9 mouse cellular contexts compared by ENCODE assay signal in the genomic region with DNA sequence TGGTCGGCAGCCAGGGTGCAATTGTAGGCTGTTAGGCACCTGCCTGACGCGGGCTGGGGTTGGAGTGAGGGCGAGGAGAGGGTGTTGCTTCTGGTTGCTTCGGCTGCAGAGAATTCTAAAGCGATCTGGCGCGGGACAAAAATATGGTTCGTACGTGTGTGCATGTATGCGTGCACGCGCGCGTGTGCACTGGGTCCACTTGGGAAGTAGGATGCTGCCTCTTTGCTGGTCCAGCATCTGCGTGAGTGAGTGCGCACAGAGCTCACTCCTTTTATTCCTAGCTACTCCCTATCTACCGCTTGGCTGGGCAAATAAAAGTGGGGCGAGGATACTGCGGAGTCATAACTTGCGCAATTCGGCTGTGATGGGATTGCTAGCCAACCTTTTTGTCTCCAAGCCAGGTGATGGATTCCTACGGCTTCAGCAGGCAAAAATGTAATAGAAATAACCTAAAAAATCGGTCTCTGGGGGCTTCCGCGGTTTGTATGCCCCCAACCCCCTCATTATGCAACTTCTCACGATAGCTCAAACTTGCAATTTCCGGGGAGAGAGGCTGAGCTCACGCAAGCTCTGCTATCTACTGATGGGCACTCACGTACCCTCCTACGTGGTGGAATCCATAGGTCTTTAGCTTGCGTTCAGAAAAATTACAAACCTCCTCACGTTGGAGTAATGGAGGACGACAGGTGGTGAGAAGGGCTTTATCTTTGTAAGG. TPM values are rescaled to one million over a fixed set of nuclear protein-coding genes. Genes with fewer than 3 reads are reported as not detected.
DNase-seq lines count a peak whose midpoint lies in the region; ATAC-seq lines count a peak whose summit lies in the region.
"Had no signal": no experiment of that assay in that cellular context is flagged by ENCODE, and none has a peak within 500 bp of the region (broad histone marks: within the 10 kb centered on the region; RNA-seq: fewer than 3 reads in every experiment).

No protein-coding gene starts in this region.

- H3K9ac ChIP-seq in hindbrain, embryonic 11.5 days (ENCODE audit: low read depth, low read length) = peak overlapping the region; percentile 15; the same call in 1 of the 2 replicates
- H3K9ac ChIP-seq in neural tube, embryonic 11.5 days (ENCODE audit: low read length) = peak overlapping the region; percentile 2

- peak overlapping the region; percentile 56; the same call in 1 of the 2 replicates for H3K27ac ChIP-seq in hindbrain, embryonic 11.5 days (ENCODE audit: low read depth, low read length)
- no peak overlapping the region for H3K27ac ChIP-seq in neural tube, embryonic 11.5 days (ENCODE audit: low read depth, low read length)

- DNase-seq in urinary bladder, postnatal 14 days (ENCODE audit: low spot score) = peak; percentile 50
- DNase-seq in urinary bladder, postnatal 10 days (ENCODE audit: low spot score) = no peak
- DNase-seq in embryo, embryonic 11 days = peak; percentile 71
- DNase-seq in hindbrain, embryonic 11.5 days (ENCODE audit: low spot score) = peak; percentile 73
- DNase-seq in left cerebral cortex, postnatal 25 days (ENCODE audit: low spot score in 2 of 2) = peak; percentile 74 to 81
- peak; percentile 62 for DNase-seq in neural tube, embryonic 11.5 days (ENCODE audit: low spot score)
- no peak for DNase-seq in gastrocnemius, postnatal 36 days
- DNase-seq in testis, postnatal 10 days (ENCODE audit: low spot score) = no peak

- H3K4me1 ChIP-seq in hindbrain, embryonic 11.5 days (replicated peaks; ENCODE audit: control insufficient read depth, insufficient read depth, low read length) = peaks cover 10% of the 10 kb centered on the region
- peaks cover 16% of the 10 kb centered on the region for H3K4me1 ChIP-seq in neural tube, embryonic 11.5 days (ENCODE audit: control insufficient read depth, insufficient read depth, low read length)

- WGBS in hindbrain, embryonic 11.5 days = under 1% methylated on average over 34 of the region's 34 CpGs
- under 1% methylated on average over 34 of the region's 34 CpGs for WGBS in neural tube, embryonic 11.5 days

- ATAC-seq in hindbrain, embryonic 11.5 days (ENCODE audit: low FRiP score) = 0 out of 2 replicates have a peak, but pooled peaks have one; percentile 13
- no peak for ATAC-seq in neural tube, embryonic 11.5 days (ENCODE audit: insufficient read depth, low FRiP score, low TSS enrichment)

- no peaks in the 10 kb centered on the region for H3K36me3 ChIP-seq in hindbrain, embryonic 11.5 days (ENCODE audit: control insufficient read depth, insufficient read depth, low read length)
- H3K36me3 ChIP-seq in neural tube, embryonic 11.5 days (ENCODE audit: control insufficient read depth, insufficient read depth, low read length) = no peaks in the 10 kb centered on the region

- intact Hi-C loops in left cerebral cortex, postnatal 25 days (cut with DNase I) = loop anchor here (5.0 kb wide), 2 partner anchors 515 to 1365 kb away; partner anchors contain the start of gene Arpc2
- intact Hi-C loops in gastrocnemius, postnatal 36 days (cut with DNase I) = no loop called here

- peak overlapping the region; percentile 81 for H3K4me2 ChIP-seq in hindbrain, embryonic 11.5 days (replicated peaks; ENCODE audit: low read depth, low read length)
- peak overlapping the region; percentile 89 for H3K4me2 ChIP-seq in neural tube, embryonic 11.5 days (ENCODE audit: low read depth)

- H3K4me3 ChIP-seq in hindbrain, embryonic 11.5 days (ENCODE audit: low read depth, low read length) = peak overlapping the region; percentile 50
- peak overlapping the region; percentile 36 for H3K4me3 ChIP-seq in neural tube, embryonic 11.5 days (ENCODE audit: low read depth, low read length)
- H3K4me3 ChIP-seq: erythroblast, embryonic 14.5 days had no signal

- H3K9me3 ChIP-seq in hindbrain, embryonic 11.5 days (ENCODE audit: control insufficient read depth, low read length) = no peaks in the 10 kb centered on the region
- no peaks in the 10 kb centered on the region for H3K9me3 ChIP-seq in neural tube, embryonic 11.5 days (ENCODE audit: control insufficient read depth, low read length)

- peaks cover 17% of the 10 kb centered on the region for H3K27me3 ChIP-seq in hindbrain, embryonic 11.5 days (ENCODE audit: control insufficient read depth, insufficient read depth, low read length)
- H3K27me3 ChIP-seq in neural tube, embryonic 11.5 days (ENCODE audit: control insufficient read depth, insufficient read depth, low read length) = peaks cover 16% of the 10 kb centered on the region

RNA-seq across cellular contexts. Expression of gene Igfbp5, which starts 2.8 kb away (rescaled TPM):
- polyA plus RNA-seq in hindbrain, embryonic 11.5 days (2014; fragmentation: Nextera tagmentation; extraction: Ambion mirVana) = 28.1 and 34.8 TPM in 2 replicates
- 10 to 100 TPM; 45.6 to 55.1 TPM for total RNA-seq in left cerebral cortex, postnatal 25 days (2021)
- 65.4 and 68.5 TPM in 2 replicates for polyA plus RNA-seq in neural tube, embryonic 11.5 days (2014; fragmentation: Nextera tagmentation; extraction: Ambion mirVana)
- total RNA-seq in gastrocnemius, postnatal 36 days (2021) = 100 to 1,000 TPM; 159 to 169 TPM
- polyA plus RNA-seq: erythroblast, embryonic 14.5 days had no signal

RNA-seq across cellular contexts. Expression of gene Igfbp2, which starts 47.6 kb away (rescaled TPM):
- 521 and 561 TPM in 2 replicates for polyA plus RNA-seq in hindbrain, embryonic 11.5 days (2014; fragmentation: Nextera tagmentation; extraction: Ambion mirVana)
- 10 to 100 TPM; 82.3 to 88.2 TPM for total RNA-seq in left cerebral cortex, postnatal 25 days (2021)
- 403 and 422 TPM in 2 replicates for polyA plus RNA-seq in neural tube, embryonic 11.5 days (2014; fragmentation: Nextera tagmentation; extraction: Ambion mirVana)
- under 1 TPM; 0.38 to 0.64 TPM for total RNA-seq in gastrocnemius, postnatal 36 days (2021)

Comparison
In these comparisons a context has a peak if more than half of its experiments do, and no peak if none do; other contexts are left out.
1. DNase-seq: peak in urinary bladder, postnatal 14 days (single experiment), embryo, embryonic 11 days (single experiment), hindbrain, embryonic 11.5 days (single experiment), left cerebral cortex, postnatal 25 days (2 of 2) and neural tube, embryonic 11.5 days (single experiment); none in urinary bladder, postnatal 10 days (single experiment), gastrocnemius, postnatal 36 days (0 of 2) and testis, postnatal 10 days (single experiment).
2. RNA of gene Igfbp2, which starts 47.6 kb away (total RNA-seq): 82.3 to 88.2 TPM in left cerebral cortex, postnatal 25 days; 0.38 to 0.64 TPM in gastrocnemius, postnatal 36 days; every median in the first group is over 10 times any median in the second.